Mouse (Mus musculus) C2C12 (cell line): ENCODE results near the gene Frmd5. TPM values are rescaled to one million over a fixed set of nuclear protein-coding genes. Genes with fewer than 3 reads are reported as not detected.

Experiments
- H3K27me3 ChIP-seq: one replicate; pipeline ENCODE4 v1.6.1; 2011; ENCODE audit not compliant: control insufficient read depth, insufficient read depth, insufficient read length
- H3K36me3 ChIP-seq: one replicate; pipeline ENCODE4 v1.6.1; 2011; ENCODE audit not compliant: control insufficient read depth, insufficient read depth
- H3K4me3 ChIP-seq: one replicate; pipeline ENCODE4 v1.5.1; 2011; ENCODE audit warnings: mild to moderate bottlenecking, control low read depth; ENCODE audit not compliant: poor library complexity, insufficient read depth, severe bottlenecking
- H3K79me2 ChIP-seq: one replicate; pipeline ENCODE4 v1.6.1; 2011; ENCODE audit not compliant: control insufficient read depth, insufficient read depth
- H3K79me3 ChIP-seq: one replicate; pipeline ENCODE4 v1.6.1; 2011; ENCODE audit warnings: low read depth, control low read depth
- H3ac ChIP-seq: one replicate; pipeline ENCODE3; 2011; ENCODE audit warnings: low read depth; ENCODE audit not compliant: control insufficient read depth, insufficient read length
- CEBPB ChIP-seq: IDR thresholded peaks from one replicate; pipeline ENCODE4 v1.6.1; 2011; ENCODE audit warnings: low read depth, mild to moderate bottlenecking, control low read depth, moderate library complexity
- CTCF ChIP-seq: IDR thresholded peaks from one replicate; pipeline ENCODE4 v1.5.1; 2011; ENCODE audit not compliant: control insufficient read depth, insufficient read depth, insufficient read length
- FOSL1 ChIP-seq: IDR thresholded peaks from one replicate; pipeline ENCODE4 v1.8.0; 2011; ENCODE audit warnings: mild to moderate bottlenecking, low read length; ENCODE audit not compliant: poor library complexity, insufficient read depth, severe bottlenecking
- MAX ChIP-seq: IDR thresholded peaks from one replicate; pipeline ENCODE4 v1.6.1; 2011; ENCODE audit warnings: mild to moderate bottlenecking, control low read depth
- MYOD1 ChIP-seq: IDR thresholded peaks from one replicate; pipeline ENCODE4 v1.6.1; 2011; ENCODE audit warnings: low read depth; ENCODE audit not compliant: control insufficient read depth, insufficient read length
- MYOG ChIP-seq: IDR thresholded peaks from one replicate; pipeline ENCODE4 v1.6.1; 2011; ENCODE audit not compliant: control insufficient read depth, insufficient read length; ENCODE audit errors: extremely low read depth
- USF1 ChIP-seq: IDR thresholded peaks from one replicate; pipeline ENCODE4 v1.6.1; 2011; ENCODE audit warnings: low read depth, mild to moderate bottlenecking, control low read depth, moderate library complexity
- polyA plus RNA-seq: library from polyadenylated mRNA; unstranded; fragments of >200 nt; fragmentation: generic; extraction: Trizol; gene quantifications from one replicate; pipeline ENCODE4 v1.2.1, GENCODE M21; 2012; ENCODE audit warnings: missing spikeins

Frmd5 gene
- polyA plus RNA-seq, 1 experiment: 0.51 TPM

GRCm38 (mm10) chr2:121809126-121809525 is 2.2 kb upstream of the Frmd5 start:
- peaks cover 13% of the 10 kb centered on the region for H3K27me3 ChIP-seq
- H3K36me3 ChIP-seq: no peaks in the 10 kb centered on the region
- no peaks in the 10 kb centered on the region for H3K79me3 ChIP-seq
- H3K4me3 ChIP-seq: no peak overlapping the region
- H3ac ChIP-seq: no peak overlapping the region
- TF ChIP-seq USF1 (no peak), MAX (no peak), CTCF (no peak), CEBPB (no peak), FOSL1 (no peak), MYOG (no peak), MYOD1 (no peak)
- no peaks in the 10 kb centered on the region for H3K79me2 ChIP-seq

- Histone ChIP-seq H3K36me3 (no peaks in the 10 kb centered on the region), H3K4me3 (peak overlapping the region; percentile 23), H3K79me2 (no peaks in the 10 kb centered on the region), H3ac (peak overlapping the region; percentile 49), H3K27me3 (peaks cover 13% of the 10 kb centered on the region), H3K79me3 (no peaks in the 10 kb centered on the region)
- no peak for TF ChIP-seq MAX
- TF ChIP-seq USF1: no peak
- no peak for TF ChIP-seq FOSL1
- TF ChIP-seq MYOD1: no peak
- TF ChIP-seq MYOG: no peak
- no peak for TF ChIP-seq CTCF
- no peak for TF ChIP-seq CEBPB
Measured at GRCm38 (mm10) chr2:121806171-121806943, 530 bp downstream of the Frmd5 start.

- H3K36me3 ChIP-seq: no peaks in the 10 kb centered on the region
- H3K79me2 ChIP-seq: no peaks in the 10 kb centered on the region
Measured at GRCm38 (mm10) chr2:121799051-121799450, 7.8 kb downstream of the Frmd5 start.

GRCm38 (mm10) chr2:121795995-121796394 is 10.9 kb downstream of the Frmd5 start:
- no peak overlapping the region for H3K4me3 ChIP-seq
- H3K36me3 ChIP-seq: no peaks in the 10 kb centered on the region
- H3ac ChIP-seq: no peak overlapping the region
- no peak for TF ChIP-seq CEBPB
- TF ChIP-seq CTCF: no peak
- TF ChIP-seq MYOG: no peak
- no peak for TF ChIP-seq MYOD1
- TF ChIP-seq USF1: no peak
- TF ChIP-seq MAX: no peak
- no peak for TF ChIP-seq FOSL1
- H3K27me3 ChIP-seq: no peaks in the 10 kb centered on the region
- H3K79me3 ChIP-seq: no peaks in the 10 kb centered on the region
- no peaks in the 10 kb centered on the region for H3K79me2 ChIP-seq

More at GRCm38 (mm10) chr2:121799051-121799450, 7.8 kb downstream of the Frmd5 start:
- no peak for TF ChIP-seq MYOD1
- no peak for TF ChIP-seq MAX
- TF ChIP-seq CEBPB: no peak
- no peak for TF ChIP-seq MYOG
- TF ChIP-seq CTCF: no peak
- TF ChIP-seq FOSL1: no peak
- TF ChIP-seq USF1: no peak
- no peaks in the 10 kb centered on the region for H3K27me3 ChIP-seq
- no peak overlapping the region for H3ac ChIP-seq
- H3K79me3 ChIP-seq: no peaks in the 10 kb centered on the region
- H3K4me3 ChIP-seq: no peak overlapping the region

GRCm38 (mm10) chr2:121789777-121790176 is 17.1 kb downstream of the Frmd5 start:
- TF ChIP-seq USF1 (no peak), MYOD1 (no peak), MAX (no peak), FOSL1 (no peak), MYOG (no peak), CTCF (no peak), CEBPB (no peak)
- H3K36me3 ChIP-seq: no peaks in the 10 kb centered on the region

GRCm38 (mm10) chr2:121788415-121788814 is 18.5 kb downstream of the Frmd5 start:
- Histone ChIP-seq H3ac (no peak overlapping the region), H3K27me3 (no peaks in the 10 kb centered on the region), H3K79me3 (no peaks in the 10 kb centered on the region), H3K36me3 (no peaks in the 10 kb centered on the region), H3K4me3 (no peak overlapping the region), H3K79me2 (no peaks in the 10 kb centered on the region)
- TF ChIP-seq MAX: no peak
- TF ChIP-seq USF1: peak; percentile 59

More at GRCm38 (mm10) chr2:121789777-121790176, 17.1 kb downstream of the Frmd5 start:
- Histone ChIP-seq H3ac (no peak overlapping the region), H3K27me3 (no peaks in the 10 kb centered on the region), H3K4me3 (no peak overlapping the region), H3K79me2 (no peaks in the 10 kb centered on the region), H3K79me3 (no peaks in the 10 kb centered on the region)
